Mouse (Mus musculus) hindbrain, embryonic 11.5 days (tissue): ENCODE measurements around the gene Gm47289. TPM values are rescaled to one million over a fixed set of nuclear protein-coding genes. Genes with fewer than 3 reads are reported as not detected.

Source experiments
- ATAC-seq: fragments of 200-750 bp; cut with Nextera tagmentation; 2 replicates; pipeline ENCODE4 v1.8.0; 2017; ENCODE audit warnings: mild to moderate bottlenecking, moderate TSS enrichment, moderate library complexity; ENCODE audit not compliant: low FRiP score
- DNase-seq: peaks from one replicate; pipeline ENCODE4 v3.0.0-alpha.2; 2015; ENCODE audit warnings: low spot score
- H3K27ac ChIP-seq: fragments of 300-500 bp; sonication (generic); 2 replicates; pipeline ENCODE4 v1.5.1; 2014; ENCODE audit warnings: mild to moderate bottlenecking, low read depth, low read length
- H3K27me3 ChIP-seq: fragments of 300-500 bp; sonication (generic); 2 replicates; pipeline ENCODE4 v1.6.1; 2014; ENCODE audit warnings: mild to moderate bottlenecking, low read length, moderate library complexity, mixed read lengths; ENCODE audit not compliant: control insufficient read depth, insufficient read depth
- H3K36me3 ChIP-seq: fragments of 300-500 bp; sonication (generic); 2 replicates; pipeline ENCODE4 v1.6.1; 2014; ENCODE audit warnings: mild to moderate bottlenecking, low read length, moderate library complexity, mixed read lengths; ENCODE audit not compliant: control insufficient read depth, insufficient read depth
- H3K4me1 ChIP-seq: fragments of 300-500 bp; sonication (generic); replicated peaks from 2 replicates; pipeline ENCODE4 v1.6.1; 2014; ENCODE audit warnings: low read length, mixed read lengths; ENCODE audit not compliant: control insufficient read depth, insufficient read depth
- H3K4me2 ChIP-seq: fragments of 300-500 bp; sonication (generic); replicated peaks from 2 replicates; pipeline ENCODE4 v1.6.1; 2014; ENCODE audit warnings: mild to moderate bottlenecking, low read depth, low read length
- H3K4me3 ChIP-seq: fragments of 300-500 bp; sonication (generic); 2 replicates; pipeline ENCODE4 v1.5.1; 2014; ENCODE audit warnings: low read depth, low read length
- H3K9ac ChIP-seq: fragments of 300-500 bp; sonication (generic); 2 replicates; pipeline ENCODE4 v1.6.1; 2014; ENCODE audit warnings: low read depth, low read length
- H3K9me3 ChIP-seq: fragments of 300-500 bp; sonication (generic); 2 replicates; pipeline ENCODE4 v1.6.1; 2016; ENCODE audit warnings: low read length; ENCODE audit not compliant: control insufficient read depth
- WGBS: fragments of 180-500 bp; shearing (Covaris S2); extraction: QIAGEN DNeasy Blood & Tissue Kit; methylation state at CpG from one replicate; pipeline ENCODE4 v1.1.7; 2014; 5-methylcytosine and 5-hydroxymethylcytosine counted together
- polyA plus RNA-seq: library from polyadenylated mRNA; unstranded; fragments of >200 nt; fragmentation: Nextera tagmentation; extraction: Ambion mirVana; gene quantifications from 2 replicates; pipeline ENCODE4 v1.2.1, GENCODE M21; 2014

The Gm47289 gene
- polyA plus RNA-seq, 1 experiment from 2014 or later = not detected

DNA sequence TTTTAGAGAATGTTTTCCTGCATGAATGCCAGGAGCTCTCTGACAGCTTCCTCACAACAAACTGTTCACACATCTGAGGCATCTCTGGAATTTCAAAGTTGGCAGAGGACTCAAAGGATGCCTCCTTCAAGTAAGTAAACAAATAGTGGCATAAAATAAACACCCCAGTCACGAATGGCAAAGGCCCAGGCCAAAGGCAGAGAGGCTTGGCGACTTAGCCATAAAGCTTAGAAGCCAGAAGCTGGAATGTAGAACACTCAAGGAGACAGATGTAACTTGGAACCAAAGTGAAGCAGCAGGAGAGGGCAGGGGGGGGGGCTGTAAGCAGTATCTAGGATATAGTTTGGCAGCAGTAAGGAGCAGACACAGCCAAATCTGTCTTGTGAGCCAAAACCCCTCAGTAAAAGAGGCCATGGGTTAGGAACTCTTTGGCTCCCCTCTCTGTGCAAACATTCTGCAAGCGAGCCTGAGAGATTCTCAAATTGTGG is 22.3 kb downstream of the Gm47289 start:
- no peak overlapping the region for H3K4me3 ChIP-seq
- no peak for ATAC-seq
- no peak overlapping the region for H3K4me2 ChIP-seq
- no peaks in the 10 kb centered on the region for H3K36me3 ChIP-seq
- H3K9ac ChIP-seq = no peak overlapping the region
- WGBS = 52% methylated on average over 3 of the region's 3 CpGs
- H3K9me3 ChIP-seq = no peaks in the 10 kb centered on the region
- no peaks in the 10 kb centered on the region for H3K4me1 ChIP-seq
- no peaks in the 10 kb centered on the region for H3K27me3 ChIP-seq
- no peak for DNase-seq
- no peak overlapping the region for H3K27ac ChIP-seq

DNA sequence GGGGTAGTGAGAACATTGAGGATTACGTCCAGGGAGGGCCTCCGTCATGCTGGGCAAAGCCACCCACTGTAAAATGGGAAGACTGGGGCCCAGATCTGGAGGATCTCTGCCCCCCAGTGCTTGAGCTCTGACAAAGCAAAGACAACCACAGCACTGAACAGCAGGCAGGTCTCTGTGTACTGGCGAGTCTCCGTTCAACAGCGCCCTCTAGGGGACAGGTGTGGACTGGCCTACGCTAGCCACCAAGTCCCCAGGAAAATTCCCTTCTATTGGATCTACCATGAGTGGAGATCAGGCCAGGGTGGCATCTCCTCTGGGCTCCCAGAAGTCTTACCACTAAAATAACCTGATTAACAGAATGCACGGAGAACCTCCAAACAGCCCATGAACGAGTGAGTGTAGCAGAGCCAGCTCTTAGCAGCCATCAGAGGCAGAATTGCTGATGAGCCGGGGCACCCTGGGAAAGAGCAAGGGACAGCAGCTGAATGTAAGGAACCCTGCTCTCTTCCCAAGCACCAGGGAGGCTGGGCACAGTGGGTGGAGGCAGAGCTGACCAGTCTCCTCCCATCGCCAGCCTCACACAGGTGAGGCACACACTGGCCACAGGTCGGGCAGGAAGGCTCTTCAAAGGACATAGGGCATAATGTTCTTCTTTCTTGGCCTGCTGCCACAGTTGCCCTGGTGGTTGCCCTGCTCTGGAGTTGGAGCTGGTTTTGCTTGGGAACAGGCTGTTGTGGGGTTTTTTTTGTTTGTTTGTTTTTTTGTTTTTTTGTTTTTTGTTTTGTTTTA is 33.4 kb downstream of the Gm47289 start:
- ATAC-seq = no peak
- H3K4me1 ChIP-seq = no peaks in the 10 kb centered on the region
- no peak overlapping the region for H3K27ac ChIP-seq
- no peak overlapping the region for H3K4me2 ChIP-seq
- no peaks in the 10 kb centered on the region for H3K27me3 ChIP-seq
- no peaks in the 10 kb centered on the region for H3K9me3 ChIP-seq
- H3K4me3 ChIP-seq = no peak overlapping the region
- DNase-seq = peak; percentile 47
- H3K9ac ChIP-seq = no peak overlapping the region
- 38% methylated on average over 11 of the region's 11 CpGs for WGBS
- no peaks in the 10 kb centered on the region for H3K36me3 ChIP-seq

DNA sequence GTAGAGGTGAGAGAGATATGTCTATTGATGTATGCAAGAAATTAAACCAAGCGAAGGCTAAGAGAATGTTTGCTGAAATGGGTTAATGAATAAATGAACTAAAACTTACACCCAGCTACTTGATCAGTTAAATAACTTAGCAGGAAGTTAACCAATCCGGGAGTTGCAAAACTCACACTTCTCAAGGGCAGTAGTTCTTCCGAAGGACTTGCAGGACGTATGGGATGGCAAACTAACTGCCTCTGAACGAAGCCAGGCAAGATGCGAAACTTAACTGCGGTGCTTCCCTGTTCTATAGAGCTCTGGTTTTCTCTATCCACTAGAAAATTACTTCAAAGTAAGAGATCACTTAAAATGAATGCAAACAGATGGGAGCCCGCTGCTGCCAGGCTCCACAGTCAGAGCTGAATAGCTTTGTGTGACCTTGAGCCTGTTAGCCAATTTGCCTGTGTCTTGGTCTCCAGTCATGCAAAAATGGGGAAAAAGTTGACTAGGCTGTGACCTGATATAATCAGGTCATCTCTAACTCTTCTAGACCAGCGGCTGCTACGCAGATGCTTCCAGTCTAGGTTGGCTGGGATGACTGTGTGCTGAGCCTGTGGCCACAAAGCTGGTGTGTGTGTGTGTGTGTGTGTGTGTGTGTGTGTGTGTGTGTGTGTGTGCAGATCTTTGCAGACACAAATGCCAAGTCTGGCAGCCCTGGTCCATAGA is 40.3 kb downstream of the Gm47289 start:
- Histone ChIP-seq H3K36me3 (no peaks in the 10 kb centered on the region), H3K4me1 (no peaks in the 10 kb centered on the region), H3K9ac (no peak overlapping the region), H3K4me2 (no peak overlapping the region), H3K4me3 (no peak overlapping the region), H3K9me3 (no peaks in the 10 kb centered on the region), H3K27me3 (no peaks in the 10 kb centered on the region), H3K27ac (no peak overlapping the region)
- DNase-seq (no peak), ATAC-seq (no peak)
- WGBS = 89% methylated on average over 10 of the region's 10 CpGs

DNA sequence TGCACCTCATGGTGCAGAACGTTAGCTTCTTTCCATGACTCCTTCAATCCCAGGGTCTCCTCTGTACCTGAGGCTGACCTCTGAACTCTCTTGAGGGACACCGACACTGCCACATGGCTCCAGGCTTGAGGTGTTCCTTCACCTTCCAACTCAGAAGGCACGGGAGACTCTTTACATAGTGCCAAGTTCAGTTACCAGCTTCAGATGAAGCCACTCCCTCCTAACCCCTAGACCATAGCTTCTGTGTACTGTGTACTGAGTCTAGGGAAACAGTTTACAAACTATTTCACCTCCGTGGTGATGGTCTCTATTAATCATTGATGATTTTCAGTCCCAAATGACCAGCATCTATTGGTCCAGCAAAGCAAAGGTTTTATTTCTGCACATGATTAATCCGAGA is 42.7 kb downstream of the Gm47289 start:
- DNase-seq (no peak), ATAC-seq (no peak)
- no peaks in the 10 kb centered on the region for H3K4me1 ChIP-seq
- H3K9ac ChIP-seq = no peak overlapping the region
- H3K27me3 ChIP-seq = no peaks in the 10 kb centered on the region
- WGBS = 84% methylated on average over 5 of the region's 5 CpGs
- H3K4me2 ChIP-seq = no peak overlapping the region
- H3K36me3 ChIP-seq = no peaks in the 10 kb centered on the region
- no peaks in the 10 kb centered on the region for H3K9me3 ChIP-seq
- H3K4me3 ChIP-seq = no peak overlapping the region
- H3K27ac ChIP-seq = no peak overlapping the region

DNA sequence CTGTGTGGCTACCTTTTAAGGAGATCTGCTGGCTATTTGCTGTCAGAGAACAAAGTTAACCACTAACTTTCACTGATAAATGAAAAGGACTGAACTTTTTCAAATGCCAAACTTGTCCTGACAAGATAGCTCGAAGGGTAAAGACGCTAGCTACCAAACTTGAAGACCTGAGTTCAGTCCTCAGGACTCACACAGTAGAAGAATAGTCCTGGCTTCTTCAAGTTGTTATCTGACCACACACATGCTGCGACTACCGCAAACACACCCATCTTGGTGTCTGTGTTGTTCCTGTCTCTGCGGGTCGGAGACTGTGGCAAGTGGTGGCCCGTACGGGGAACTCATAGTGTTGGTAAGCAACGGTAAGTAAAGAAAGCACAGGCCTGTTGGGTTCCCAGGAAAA is 44.7 kb downstream of the Gm47289 start:
- H3K36me3 ChIP-seq = no peaks in the 10 kb centered on the region
- DNase-seq (no peak), ATAC-seq (no peak)
- no peak overlapping the region for H3K27ac ChIP-seq
- no peaks in the 10 kb centered on the region for H3K4me1 ChIP-seq
- no peaks in the 10 kb centered on the region for H3K9me3 ChIP-seq
- H3K9ac ChIP-seq = no peak overlapping the region
- WGBS = 94% methylated on average over 9 of the region's 9 CpGs
- H3K4me2 ChIP-seq = no peak overlapping the region
- H3K4me3 ChIP-seq = no peak overlapping the region
- no peaks in the 10 kb centered on the region for H3K27me3 ChIP-seq

DNA sequence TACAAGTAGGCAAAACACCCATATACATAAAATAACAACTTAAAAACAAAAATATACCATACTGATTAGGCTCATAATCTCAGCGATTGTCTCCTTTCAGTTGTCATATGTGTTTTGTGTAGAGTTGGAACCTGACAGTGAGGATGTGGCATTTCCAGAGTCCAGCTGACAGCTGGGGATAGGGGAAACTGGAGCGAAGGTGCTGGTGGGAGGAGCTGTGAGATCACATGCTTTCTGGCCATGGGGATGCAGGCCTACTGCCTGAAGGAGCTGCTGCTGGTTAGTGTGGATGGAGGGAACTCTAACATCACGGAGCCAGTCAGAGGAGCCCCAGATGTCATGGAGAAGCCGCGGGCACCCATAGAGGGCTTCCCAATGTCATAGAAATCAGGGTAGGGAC is 46.8 kb downstream of the Gm47289 start:
- H3K4me3 ChIP-seq = no peak overlapping the region
- WGBS = 85% methylated on average over 5 of the region's 5 CpGs

DNA sequence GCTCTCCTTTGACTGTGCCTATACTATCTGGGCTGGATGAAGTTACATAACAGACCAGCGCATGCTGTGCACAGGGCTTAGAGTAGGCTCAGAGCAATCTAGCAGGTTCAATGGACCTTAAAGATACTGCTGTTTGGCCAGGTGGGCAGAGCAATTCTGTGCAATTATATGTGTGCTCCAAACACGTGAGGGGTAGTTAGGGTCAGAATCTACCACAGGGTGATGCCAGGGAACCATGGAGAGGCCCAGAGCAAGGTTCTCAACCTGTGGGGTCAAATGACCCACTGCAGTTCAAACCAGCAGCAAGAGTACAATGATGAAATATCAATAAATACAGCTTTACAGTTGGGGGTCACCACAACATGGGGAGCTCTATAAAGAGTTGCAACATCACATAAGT is 47.7 kb downstream of the Gm47289 start:
- Histone ChIP-seq H3K36me3 (no peaks in the 10 kb centered on the region), H3K27me3 (no peaks in the 10 kb centered on the region), H3K9ac (no peak overlapping the region), H3K4me1 (no peaks in the 10 kb centered on the region), H3K9me3 (no peaks in the 10 kb centered on the region), H3K4me2 (no peak overlapping the region), H3K27ac (no peak overlapping the region), H3K4me3 (no peak overlapping the region)
- whole genome bisulfite sequencing = 88% methylated on average over 2 of the region's 2 CpGs
- no peak for DNase-seq
- no peak for ATAC-seq

More for the DNA sequence above, 46.8 kb downstream of the Gm47289 start:
- Histone ChIP-seq H3K27ac (no peak overlapping the region), H3K9ac (no peak overlapping the region), H3K4me1 (no peaks in the 10 kb centered on the region), H3K9me3 (no peaks in the 10 kb centered on the region), H3K4me2 (no peak overlapping the region), H3K36me3 (no peaks in the 10 kb centered on the region), H3K27me3 (no peaks in the 10 kb centered on the region)
- DNase-seq (no peak), ATAC-seq (no peak)

DNA sequence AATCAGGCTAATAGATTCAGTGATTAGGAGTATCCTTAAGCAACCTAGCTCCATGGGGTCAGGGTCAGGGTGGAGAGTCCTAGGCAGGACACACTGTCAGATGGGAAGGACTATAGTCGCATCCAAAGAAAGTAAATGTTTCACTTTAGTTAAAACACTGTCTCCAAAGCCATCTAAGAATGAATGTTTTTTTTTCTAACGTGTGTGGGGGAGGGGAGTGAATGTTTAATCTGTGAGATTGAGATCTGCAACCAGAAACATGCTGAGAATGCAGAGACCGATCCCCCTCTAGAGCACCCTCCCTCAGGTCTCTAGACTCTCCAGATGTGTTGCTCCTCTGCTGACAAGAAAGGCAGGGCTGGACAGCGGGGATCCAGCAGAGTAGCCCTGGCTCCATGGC is 48.2 kb downstream of the Gm47289 start:
- Histone ChIP-seq H3K9ac (no peak overlapping the region), H3K27ac (no peak overlapping the region), H3K9me3 (no peaks in the 10 kb centered on the region), H3K4me2 (no peak overlapping the region), H3K4me1 (no peaks in the 10 kb centered on the region), H3K27me3 (no peaks in the 10 kb centered on the region), H3K4me3 (no peak overlapping the region), H3K36me3 (no peaks in the 10 kb centered on the region)
- ATAC-seq (no peak), DNase-seq (no peak)
- 87% methylated on average over 4 of the region's 4 CpGs for WGBS

DNA sequence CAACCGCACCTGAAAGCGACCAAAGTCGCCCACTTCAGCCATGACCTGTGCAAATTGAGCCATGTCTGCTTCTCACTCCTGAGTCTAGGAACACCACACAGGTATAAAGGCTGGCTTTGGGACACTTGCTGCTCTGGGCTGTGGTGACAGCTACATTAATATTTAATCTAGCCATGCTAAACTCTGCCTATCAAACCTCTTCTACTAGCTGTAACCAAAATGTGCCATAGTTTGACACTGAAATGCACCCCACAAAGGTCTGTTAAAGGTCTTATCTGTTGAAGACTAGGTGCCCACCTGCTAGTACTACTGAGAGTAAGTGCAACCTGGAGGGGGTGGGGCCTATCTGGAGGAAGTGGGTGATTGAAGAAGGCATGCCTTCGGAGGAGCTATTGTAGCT is 50.0 kb downstream of the Gm47289 start, which contains the start of gene Slc22a13:
Gene Slc22a13 (minus strand): TSS at position 101 of the 400 bp plus-strand sequence.
- Histone ChIP-seq H3K36me3 (no peaks in the 10 kb centered on the region), H3K27me3 (no peaks in the 10 kb centered on the region), H3K9ac (no peak within 1 kb of the TSS), H3K4me1 (no peaks in the 10 kb centered on the region), H3K4me3 (no peak within 1 kb of the TSS), H3K4me2 (no peak within 1 kb of the TSS), H3K9me3 (no peaks in the 10 kb centered on the region), H3K27ac (no peak within 1 kb of the TSS)
- 74% methylated on average over 4 of the region's 4 CpGs for WGBS
- ATAC-seq (no peak), DNase-seq (no peak)
